Mouse (Mus musculus) CH12.LX (cell line): ENCODE results near the gene Kitl. TPM values are rescaled to one million over a fixed set of nuclear protein-coding genes. Genes with fewer than 3 reads are reported as not detected.

Experiments
- DNase-seq: peaks from one replicate; pipeline ENCODE4 v3.0.0-alpha.2; 2013; ENCODE audit errors: extremely low read depth
- H3K27ac ChIP-seq: 2 replicates; pipeline ENCODE4 v1.5.1; 2012; ENCODE audit warnings: low read depth, mild to moderate bottlenecking, control low read depth, moderate library complexity; ENCODE audit not compliant: insufficient read depth
- H3K27me3 ChIP-seq: replicated peaks from 2 replicates; pipeline ENCODE3; 2012; ENCODE audit warnings: inconsistent platforms
- H3K36me3 ChIP-seq, 2 experiments: replicated peaks in 1 of 2; 2 replicates each; pipeline versions ENCODE3 to v1.6.1; 2012; ENCODE audit warnings: inconsistent platforms in 1 of 2, low read length in 1 of 2, mild to moderate bottlenecking in 1 of 2, mixed read lengths in 1 of 2, moderate library complexity in 1 of 2; ENCODE audit not compliant: control insufficient read depth in 1 of 2, insufficient read depth in 1 of 2
- H3K4me1 ChIP-seq, 2 experiments: 2 replicates each; pipeline ENCODE4 v1.6.1; 2012; ENCODE audit warnings: inconsistent platforms in 1 of 2, moderate library complexity in 1 of 2; ENCODE audit not compliant: insufficient read depth in 2 of 2, control insufficient read depth in 1 of 2
- H3K4me2 ChIP-seq: 2 replicates; pipeline ENCODE4 v1.6.1; 2012; ENCODE audit warnings: low read depth, mild to moderate bottlenecking, control low read depth; ENCODE audit not compliant: poor library complexity, insufficient read depth, severe bottlenecking
- H3K4me3 ChIP-seq, 3 experiments: fragments of 150-350 bp in 1 of 3; sonication (generic) in 1 of 3; replicated peaks in 1 of 3; 2 replicates each; pipeline versions ENCODE3 to v1.5.1; 2011 to 2012; ENCODE audit warnings: low read depth in 2 of 3, low read length in 2 of 3, mild to moderate bottlenecking in 2 of 3, moderate library complexity in 2 of 3, control low read depth in 1 of 3, improper control_type of control experiment in 1 of 3, inconsistent platforms in 1 of 3, mixed read lengths in 1 of 3; ENCODE audit not compliant: poor library complexity in 1 of 3
- H3K79me2 ChIP-seq: replicated peaks from 2 replicates; pipeline ENCODE4 v1.6.1; 2012; ENCODE audit warnings: mild to moderate bottlenecking, moderate library complexity; ENCODE audit not compliant: control insufficient read depth, poor library complexity, insufficient read depth, severe bottlenecking; ENCODE audit errors: extremely low read depth
- H3K9ac ChIP-seq: 2 replicates; pipeline ENCODE4 v1.6.1; 2012; ENCODE audit warnings: low read depth, mild to moderate bottlenecking, control low read depth, moderate library complexity; ENCODE audit not compliant: insufficient read depth
- H3K9me3 ChIP-seq: replicated peaks from 2 replicates; pipeline ENCODE3; 2012; ENCODE audit warnings: low read length, inconsistent platforms, mixed read lengths
- CHD2 ChIP-seq: IDR thresholded peaks from 2 replicates; pipeline ENCODE4 v1.6.1; 2011; ENCODE audit warnings: low read length, improper control_type of control experiment
- CTCF ChIP-seq, 2 experiments: IDR thresholded peaks in 1 of 2; conservative IDR thresholded peaks in 1 of 2; 2 replicates each; pipeline ENCODE4 v1.5.1; 2011 to 2012; ENCODE audit warnings: low read depth in 2 of 2, low read length in 2 of 2, improper control_type of control experiment in 1 of 2, inconsistent platforms in 1 of 2, mild to moderate bottlenecking in 1 of 2, moderate library complexity in 1 of 2
- E2F4 ChIP-seq: IDR thresholded peaks from 2 replicates; pipeline ENCODE4 v1.6.1; 2011; ENCODE audit warnings: low read depth, low read length, improper control_type of control experiment; ENCODE audit not compliant: insufficient replicate concordance
- ELF1 ChIP-seq: IDR thresholded peaks from 2 replicates; pipeline ENCODE4 v1.6.1; 2014; ENCODE audit warnings: low read depth, mild to moderate bottlenecking, inconsistent platforms, low read length, improper control_type of control experiment
- EP300 ChIP-seq: IDR thresholded peaks from 2 replicates; pipeline ENCODE4 v1.6.1; 2011; ENCODE audit warnings: low read length, improper control_type of control experiment
- ETS1 ChIP-seq: conservative IDR thresholded peaks from 2 replicates; pipeline ENCODE4 v1.6.1; 2012; ENCODE audit warnings: low read depth, mild to moderate bottlenecking, inconsistent platforms, low read length, improper control_type of control experiment, moderate library complexity
- HCFC1 ChIP-seq: IDR thresholded peaks from 2 replicates; pipeline ENCODE4 v1.6.1; 2012; ENCODE audit warnings: low read depth, mild to moderate bottlenecking, inconsistent platforms, low read length, improper control_type of control experiment
- JUN ChIP-seq: IDR thresholded peaks from 2 replicates; pipeline ENCODE4 v1.6.1; 2011; ENCODE audit warnings: low read depth, mild to moderate bottlenecking, low read length, improper control_type of control experiment, moderate library complexity; ENCODE audit not compliant: insufficient read depth
- KAT2A ChIP-seq: IDR thresholded peaks from 2 replicates; pipeline ENCODE4 v1.6.1; 2012; ENCODE audit warnings: low read length, improper control_type of control experiment, inconsistent platforms; ENCODE audit not compliant: insufficient replicate concordance
- MAFK ChIP-seq: IDR thresholded peaks from 2 replicates; pipeline ENCODE4 v1.6.1; 2011; ENCODE audit warnings: low read length, improper control_type of control experiment; ENCODE audit not compliant: insufficient replicate concordance
- MAX ChIP-seq: IDR thresholded peaks from 2 replicates; pipeline ENCODE4 v1.6.1; 2011; ENCODE audit warnings: low read length, improper control_type of control experiment
- MAZ ChIP-seq: IDR thresholded peaks from 2 replicates; pipeline ENCODE4 v1.6.1; 2012; ENCODE audit warnings: low read depth, mild to moderate bottlenecking, inconsistent platforms, low read length, improper control_type of control experiment, moderate library complexity
- MYC ChIP-seq: IDR thresholded peaks from 2 replicates; pipeline ENCODE4 v1.6.1; 2011; ENCODE audit warnings: low read depth, mild to moderate bottlenecking, improper control_type of control experiment, low read length
- RAD21 ChIP-seq: IDR thresholded peaks from 2 replicates; pipeline ENCODE4 v1.6.1; 2011; ENCODE audit warnings: low read depth, mild to moderate bottlenecking, low read length, improper control_type of control experiment, moderate library complexity
- TBP ChIP-seq: conservative IDR thresholded peaks from 2 replicates; pipeline ENCODE4 v1.6.1; 2011; ENCODE audit warnings: low read depth, low read length, improper control_type of control experiment
- TCF12 ChIP-seq: IDR thresholded peaks from 2 replicates; pipeline ENCODE4 v1.6.1; 2014; ENCODE audit warnings: low read depth, mild to moderate bottlenecking, inconsistent platforms, low read length, improper control_type of control experiment
- UBTF ChIP-seq: IDR thresholded peaks from 2 replicates; pipeline ENCODE4 v1.6.1; 2012; ENCODE audit warnings: low read depth, mild to moderate bottlenecking, inconsistent platforms, low read length, improper control_type of control experiment, moderate library complexity
- dilution Hi-C: fragments of 300-500 bp; cut with MboI; formaldehyde crosslinking; loops from 2 replicates; pipeline ENCODE4 v1.14.3; 2020; ENCODE audit warnings: low sequenced_read_pairs; ENCODE audit not compliant: extremely low pct_unique_long_range_greater_than_20kb, extremely low pct_ligation_motif_present
- in situ Hi-C: fragments of 300-500 bp; cut with MboI; formaldehyde crosslinking; loops from 3 replicates; pipeline ENCODE4 v1.14.3; 2019; ENCODE audit warnings: low sequenced_read_pairs, low pct_ligation_motif_present, low pct_unique_long_range_greater_than_20kb, mixed read lengths
- polyA plus RNA-seq: library from polyadenylated mRNA; unstranded; fragments of >175 nt; gene quantifications from 2 replicates; pipeline ENCODE4 v1.2.1, GENCODE M21; 2012; ENCODE audit warnings: low read depth; ENCODE audit not compliant: insufficient read length
- total RNA-seq, 2 experiments: library from RNA; depleted of rRNA; stranded (reverse); fragments of 300-350 nt in 1 of 2; fragments of >200 nt in 1 of 2; gene quantifications; 2 replicates each; pipeline ENCODE4 v1.2.3; 2012 to 2014

Kitl gene
- total and polyA plus RNA-seq, 3 experiments = not detected

DNA sequence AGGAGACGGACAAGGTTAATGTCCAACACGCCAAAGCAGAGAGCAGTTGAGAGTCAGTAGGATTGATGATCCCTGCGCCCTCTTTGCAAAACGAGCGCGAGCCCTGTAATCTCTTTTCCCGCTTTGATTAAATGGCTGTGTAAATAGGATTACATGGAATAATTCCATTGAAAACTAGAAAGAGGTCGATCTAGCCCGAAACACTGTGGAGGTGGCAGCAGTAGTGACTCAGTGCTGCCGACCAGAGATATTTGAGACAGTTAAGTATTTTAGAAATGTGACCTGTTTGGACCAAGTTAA is 2.3 kb downstream of the Kitl start:
- in situ Hi-C loops = no loop called here
- no peak overlapping the region for H3K4me2 ChIP-seq
- H3K79me2 ChIP-seq = no peaks in the 10 kb centered on the region
- no peaks in the 10 kb centered on the region for H3K36me3 ChIP-seq
- no peak for TF ChIP-seq CHD2
- no peak for TF ChIP-seq MYC
- no peak for TF ChIP-seq ELF1
- TF ChIP-seq KAT2A = no peak
- no peak for TF ChIP-seq MAFK
- TF ChIP-seq JUN = no peak
- TF ChIP-seq E2F4 = no peak
- no peak for TF ChIP-seq ETS1
- TF ChIP-seq RAD21 = no peak
- no peak for TF ChIP-seq EP300
- H3K4me1 ChIP-seq = no peaks in the 10 kb centered on the region
- H3K27ac ChIP-seq = no peak overlapping the region
- no peak overlapping the region for H3K9ac ChIP-seq
- no peaks in the 10 kb centered on the region for H3K27me3 ChIP-seq
- no peak overlapping the region for H3K4me3 ChIP-seq
- peaks cover 66% of the 10 kb centered on the region for H3K9me3 ChIP-seq
- DNase-seq = no peak
- dilution Hi-C loops = no loop called here

DNA sequence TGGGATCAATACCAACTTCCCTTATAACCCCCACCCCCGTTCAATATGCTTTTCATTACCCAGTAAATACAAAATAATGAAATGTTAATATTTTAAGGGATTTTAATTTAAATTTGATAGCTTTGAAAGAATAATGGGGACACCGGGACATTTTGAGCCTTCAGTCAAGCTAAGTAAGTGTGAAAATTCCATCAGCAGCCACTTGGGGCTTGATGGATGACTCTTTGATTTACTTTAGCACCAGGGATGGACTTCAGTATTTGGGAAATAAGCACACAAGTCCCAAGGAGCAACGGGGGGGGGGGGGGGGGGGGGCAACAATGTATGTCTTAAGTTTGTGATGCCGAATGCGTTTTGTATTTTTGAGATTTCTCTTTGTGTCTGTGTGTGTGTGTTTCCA is 3.1 kb downstream of the Kitl start:
- Histone ChIP-seq H3K9me3 (peaks cover 72% of the 10 kb centered on the region), H3K4me1 (no peaks in the 10 kb centered on the region), H3K9ac (no peak overlapping the region), H3K79me2 (no peaks in the 10 kb centered on the region), H3K27me3 (no peaks in the 10 kb centered on the region), H3K27ac (no peak overlapping the region)
- dilution Hi-C loops = no loop called here
- DNase-seq = no peak
- TF ChIP-seq CTCF (conservative IDR thresholded peaks at IDR 0.05 in 1 of 2, IDR thresholded peaks at IDR 0.05 in 1 of 2; ENCODE audit: low read depth in 2 of 2, low read length in 2 of 2) = no peak
- TF ChIP-seq MAFK = no peak
- TF ChIP-seq TCF12 = no peak
- TF ChIP-seq TBP = no peak
- TF ChIP-seq MAZ = no peak
- TF ChIP-seq MAX = no peak
- TF ChIP-seq HCFC1 = no peak
- no peak for TF ChIP-seq UBTF
- TF ChIP-seq CHD2 = no peak
- TF ChIP-seq, all 38 proteins: peak for 0
- Histone ChIP-seq H3K4me3 (no peak overlapping the region), H3K4me2 (no peak overlapping the region), H3K36me3 (no peaks in the 10 kb centered on the region)
- in situ Hi-C loops = no loop called here
